24 mouse cellular contexts compared by ENCODE assay signal in genomic region chrX:136625959-136626358, GRCm38 (mm10). TPM values are rescaled to one million over a fixed set of nuclear protein-coding genes. Genes with fewer than 3 reads are reported as not detected.
DNase-seq lines count a peak whose midpoint lies in the region; ATAC-seq lines count a peak whose summit lies in the region.
"Had no signal": no experiment of that assay in that cellular context is flagged by ENCODE, and none has a peak within 500 bp of the region (broad histone marks: within the 10 kb centered on the region; RNA-seq: fewer than 3 reads in every experiment).

No protein-coding gene starts in this region.

- no peak overlapping the region for H3K9ac ChIP-seq in liver, embryonic 11.5 days (ENCODE audit: low read depth, low read length)
- no peak overlapping the region for H3K9ac ChIP-seq in liver, embryonic 12.5 days
- H3K9ac ChIP-seq in liver, embryonic 16.5 days (ENCODE audit: low read depth, low read length), result no peak overlapping the region
- H3K9ac ChIP-seq: forebrain, embryonic 13.5 days; heart, embryonic 12.5 days; heart, embryonic 15.5 days; hindbrain, embryonic 13.5 days had no signal

- no peaks in the 10 kb centered on the region for H3K4me1 ChIP-seq in liver, embryonic 11.5 days (replicated peaks; ENCODE audit: control insufficient read depth, insufficient read depth, low read length)
- H3K4me1 ChIP-seq in liver, embryonic 12.5 days, result peaks cover 4% of the 10 kb centered on the region; the same call in 1 of the 2 replicates
- no peaks in the 10 kb centered on the region for H3K4me1 ChIP-seq in liver, embryonic 16.5 days (ENCODE audit: control insufficient read depth, low read depth, low read length)
- no peaks in the 10 kb centered on the region for H3K4me1 ChIP-seq in heart, embryonic 10.5 days
- H3K4me1 ChIP-seq: forebrain, embryonic 10.5 days; forebrain, embryonic 13.5 days; heart, embryonic 12.5 days; heart, embryonic 15.5 days; hindbrain, embryonic 10.5 days; hindbrain, embryonic 13.5 days had no signal

- H3K4me3 ChIP-seq in liver, embryonic 11.5 days (ENCODE audit: low read depth, low read length), result no peak overlapping the region
- H3K4me3 ChIP-seq in liver, embryonic 12.5 days, result no peak overlapping the region
- H3K4me3 ChIP-seq in liver, embryonic 16.5 days (ENCODE audit: low read depth, low read length), result no peak overlapping the region
- H3K4me3 ChIP-seq in heart, embryonic 10.5 days, result no peak overlapping the region
- H3K4me3 ChIP-seq: forebrain, embryonic 10.5 days; forebrain, embryonic 13.5 days; heart, embryonic 12.5 days; heart, embryonic 15.5 days; hindbrain, embryonic 10.5 days; hindbrain, embryonic 13.5 days had no signal

- no peaks in the 10 kb centered on the region for H3K36me3 ChIP-seq in liver, embryonic 11.5 days (ENCODE audit: control insufficient read depth, insufficient read depth, low read length)
- H3K36me3 ChIP-seq in liver, embryonic 12.5 days, result no peaks in the 10 kb centered on the region
- H3K36me3 ChIP-seq in liver, embryonic 16.5 days (ENCODE audit: control insufficient read depth, insufficient read depth), result no peaks in the 10 kb centered on the region
- no peaks in the 10 kb centered on the region for H3K36me3 ChIP-seq in heart, embryonic 10.5 days
- H3K36me3 ChIP-seq: forebrain, embryonic 10.5 days; heart, embryonic 12.5 days; heart, embryonic 15.5 days; hindbrain, embryonic 10.5 days; hindbrain, embryonic 13.5 days had no signal

- no peak for DNase-seq in liver, embryonic 11.5 days (ENCODE audit: low spot score)
- DNase-seq in left cerebral cortex, adult 11 months (ENCODE audit: low spot score), result no peak
- DNase-seq in heart, embryonic 10.5 days (ENCODE audit: low spot score), result no peak
- DNase-seq in kidney, adult 18-20 months, result no peak
- DNase-seq: adrenal gland, adult 8-10 months; adrenal gland, postnatal 25 days; cerebellum, adult 11-12 months; cerebellum, adult 9-10 months; cerebellum, postnatal 14 days; gastrocnemius, postnatal 10 days; heart, adult 11 months; heart, postnatal 10 days; heart, postnatal 36 days had no signal

- no peaks in the 10 kb centered on the region for H3K27me3 ChIP-seq in liver, embryonic 11.5 days (replicated peaks; ENCODE audit: control insufficient read depth, insufficient read depth, low read length)
- H3K27me3 ChIP-seq in liver, embryonic 12.5 days (replicated peaks), result no peaks in the 10 kb centered on the region
- no peaks in the 10 kb centered on the region for H3K27me3 ChIP-seq in liver, embryonic 16.5 days (ENCODE audit: control insufficient read depth, insufficient read depth, low read depth, low read length)
- no peaks in the 10 kb centered on the region for H3K27me3 ChIP-seq in heart, embryonic 10.5 days (ENCODE audit: insufficient read depth, poor library complexity, severe bottlenecking)
- H3K27me3 ChIP-seq: forebrain, embryonic 13.5 days; heart, embryonic 12.5 days; heart, embryonic 15.5 days; hindbrain, embryonic 13.5 days had no signal

- WGBS in liver, embryonic 11.5 days, result 47% methylated on average over 4 of the region's 4 CpGs
- 34% methylated on average over 4 of the region's 4 CpGs for WGBS in liver, embryonic 12.5 days (ENCODE audit: insufficient replicate concordance)
- WGBS in liver, embryonic 16.5 days (ENCODE audit: insufficient replicate concordance), result 48% methylated on average over 4 of the region's 4 CpGs
- WGBS in heart, embryonic 10.5 days, result 55% methylated on average over 4 of the region's 4 CpGs

- no peak overlapping the region for H3K4me2 ChIP-seq in liver, embryonic 11.5 days
- H3K4me2 ChIP-seq in liver, embryonic 12.5 days, result 0 out of 2 replicates have a peak overlapping the region, but pooled peaks have one; percentile 12
- H3K4me2 ChIP-seq in liver, embryonic 16.5 days (ENCODE audit: low read depth, low read length), result no peak overlapping the region
- H3K4me2 ChIP-seq: forebrain, embryonic 13.5 days; heart, embryonic 12.5 days; heart, embryonic 15.5 days; hindbrain, embryonic 13.5 days had no signal

- H3K27ac ChIP-seq in liver, embryonic 11.5 days (ENCODE audit: low read depth, low read length), result no peak overlapping the region
- no peak overlapping the region for H3K27ac ChIP-seq in liver, embryonic 12.5 days
- no peak overlapping the region for H3K27ac ChIP-seq in liver, embryonic 16.5 days (ENCODE audit: low read length)
- H3K27ac ChIP-seq in heart, embryonic 10.5 days, result no peak overlapping the region
- H3K27ac ChIP-seq: forebrain, embryonic 10.5 days; forebrain, embryonic 13.5 days; heart, embryonic 15.5 days; hindbrain, embryonic 10.5 days; hindbrain, embryonic 13.5 days had no signal

- H3K9me3 ChIP-seq in liver, embryonic 11.5 days (ENCODE audit: control insufficient read depth, low read length), result no peaks in the 10 kb centered on the region
- H3K9me3 ChIP-seq in liver, embryonic 12.5 days (replicated peaks), result no peaks in the 10 kb centered on the region
- no peaks in the 10 kb centered on the region for H3K9me3 ChIP-seq in liver, embryonic 16.5 days (replicated peaks; ENCODE audit: control insufficient read depth, low read length)
- no peaks in the 10 kb centered on the region for H3K9me3 ChIP-seq in heart, embryonic 10.5 days
- H3K9me3 ChIP-seq: forebrain, embryonic 10.5 days; forebrain, embryonic 13.5 days; heart, embryonic 12.5 days; heart, embryonic 15.5 days; hindbrain, embryonic 10.5 days; hindbrain, embryonic 13.5 days had no signal

- peak; percentile 73 for ATAC-seq in liver, embryonic 11.5 days (replicated peaks; ENCODE audit: low FRiP score)
- peak; percentile 83 for ATAC-seq in liver, embryonic 12.5 days
- ATAC-seq in liver, embryonic 16.5 days (ENCODE audit: low read depth), result peak; percentile 63
- ATAC-seq: CD4-positive, CD25-positive, alpha-beta regulatory T cell, adult 4 months; forebrain, embryonic 13.5 days; forebrain, embryonic 16.5 days; hindbrain, embryonic 16.5 days had no signal

RNA-seq across cellular contexts. Expression of gene Tceal3, which starts 35.3 kb away (rescaled TPM):
- polyA plus RNA-seq in liver, embryonic 11.5 days (2014; fragmentation: Nextera tagmentation; extraction: Ambion mirVana), result 1.6 and 1.9 TPM in 2 replicates
- polyA plus RNA-seq in liver, embryonic 12.5 days (2016; fragmentation: Nextera tagmentation; extraction: Ambion mirVana), result 1.0 and 1.2 TPM in 2 replicates
- polyA plus RNA-seq in liver, embryonic 16.5 days (2015; fragmentation: Nextera tagmentation; extraction: Ambion mirVana), result 0.83 and 0.98 TPM in 2 replicates
- polyA plus RNA-seq in heart, embryonic 10.5 days (2016; fragmentation: Nextera tagmentation; extraction: Ambion mirVana), result 1.9 and 3.7 TPM in 2 replicates
